Mouse (Mus musculus) CH12.LX (cell line): ENCODE measurements around the gene Spdya. TPM values are rescaled to one million over a fixed set of nuclear protein-coding genes. Genes with fewer than 3 reads are reported as not detected.
A peak's percentile ranks its signal among the peaks of the same experiment; 100 is the strongest.

Source experiments
- DNase-seq: peaks from one replicate; pipeline ENCODE4 v3.0.0-alpha.2; 2013; ENCODE audit errors: extremely low read depth
- H3K27ac ChIP-seq: 2 replicates; pipeline ENCODE4 v1.5.1; 2012; ENCODE audit warnings: low read depth, mild to moderate bottlenecking, control low read depth, moderate library complexity; ENCODE audit not compliant: insufficient read depth
- H3K27me3 ChIP-seq: replicated peaks from 2 replicates; pipeline ENCODE3; 2012; ENCODE audit warnings: inconsistent platforms
- H3K36me3 ChIP-seq, 2 experiments: replicated peaks in 1 of 2; 2 replicates each; pipeline versions ENCODE3 to v1.6.1; 2012; ENCODE audit warnings: inconsistent platforms in 1 of 2, low read length in 1 of 2, mild to moderate bottlenecking in 1 of 2, mixed read lengths in 1 of 2, moderate library complexity in 1 of 2; ENCODE audit not compliant: control insufficient read depth in 1 of 2, insufficient read depth in 1 of 2
- H3K4me1 ChIP-seq, 2 experiments: 2 replicates each; pipeline ENCODE4 v1.6.1; 2012; ENCODE audit warnings: inconsistent platforms in 1 of 2, moderate library complexity in 1 of 2; ENCODE audit not compliant: insufficient read depth in 2 of 2, control insufficient read depth in 1 of 2
- H3K4me2 ChIP-seq: 2 replicates; pipeline ENCODE4 v1.6.1; 2012; ENCODE audit warnings: low read depth, mild to moderate bottlenecking, control low read depth; ENCODE audit not compliant: poor library complexity, insufficient read depth, severe bottlenecking
- H3K4me3 ChIP-seq, 3 experiments: fragments of 150-350 bp in 1 of 3; sonication (generic) in 1 of 3; replicated peaks in 1 of 3; 2 replicates each; pipeline versions ENCODE3 to v1.5.1; 2011 to 2012; ENCODE audit warnings: low read depth in 2 of 3, low read length in 2 of 3, mild to moderate bottlenecking in 2 of 3, moderate library complexity in 2 of 3, control low read depth in 1 of 3, improper control_type of control experiment in 1 of 3, inconsistent platforms in 1 of 3, mixed read lengths in 1 of 3; ENCODE audit not compliant: poor library complexity in 1 of 3
- H3K79me2 ChIP-seq: replicated peaks from 2 replicates; pipeline ENCODE4 v1.6.1; 2012; ENCODE audit warnings: mild to moderate bottlenecking, moderate library complexity; ENCODE audit not compliant: control insufficient read depth, poor library complexity, insufficient read depth, severe bottlenecking; ENCODE audit errors: extremely low read depth
- H3K9ac ChIP-seq: 2 replicates; pipeline ENCODE4 v1.6.1; 2012; ENCODE audit warnings: low read depth, mild to moderate bottlenecking, control low read depth, moderate library complexity; ENCODE audit not compliant: insufficient read depth
- H3K9me3 ChIP-seq: replicated peaks from 2 replicates; pipeline ENCODE3; 2012; ENCODE audit warnings: low read length, inconsistent platforms, mixed read lengths
- BHLHE40 ChIP-seq: IDR thresholded peaks from 2 replicates; pipeline ENCODE4 v1.6.1; 2011; ENCODE audit warnings: mild to moderate bottlenecking, low read depth, low read length, improper control_type of control experiment
- CHD1 ChIP-seq: IDR thresholded peaks from 2 replicates; pipeline ENCODE4 v1.6.1; 2012; ENCODE audit warnings: low read depth, low read length, improper control_type of control experiment, inconsistent platforms
- CHD2 ChIP-seq: IDR thresholded peaks from 2 replicates; pipeline ENCODE4 v1.6.1; 2011; ENCODE audit warnings: low read length, improper control_type of control experiment
- CTCF ChIP-seq, 2 experiments: IDR thresholded peaks in 1 of 2; conservative IDR thresholded peaks in 1 of 2; 2 replicates each; pipeline ENCODE4 v1.5.1; 2011 to 2012; ENCODE audit warnings: low read depth in 2 of 2, low read length in 2 of 2, improper control_type of control experiment in 1 of 2, inconsistent platforms in 1 of 2, mild to moderate bottlenecking in 1 of 2, moderate library complexity in 1 of 2
- E2F4 ChIP-seq: IDR thresholded peaks from 2 replicates; pipeline ENCODE4 v1.6.1; 2011; ENCODE audit warnings: low read depth, low read length, improper control_type of control experiment; ENCODE audit not compliant: insufficient replicate concordance
- ELF1 ChIP-seq: IDR thresholded peaks from 2 replicates; pipeline ENCODE4 v1.6.1; 2014; ENCODE audit warnings: low read depth, mild to moderate bottlenecking, inconsistent platforms, low read length, improper control_type of control experiment
- EP300 ChIP-seq: IDR thresholded peaks from 2 replicates; pipeline ENCODE4 v1.6.1; 2011; ENCODE audit warnings: low read length, improper control_type of control experiment
- ETS1 ChIP-seq: conservative IDR thresholded peaks from 2 replicates; pipeline ENCODE4 v1.6.1; 2012; ENCODE audit warnings: low read depth, mild to moderate bottlenecking, inconsistent platforms, low read length, improper control_type of control experiment, moderate library complexity
- IRF4 ChIP-seq: IDR thresholded peaks from 2 replicates; pipeline ENCODE4 v1.6.1; 2014; ENCODE audit warnings: low read depth, mild to moderate bottlenecking, inconsistent platforms, low read length, improper control_type of control experiment
- JUN ChIP-seq: IDR thresholded peaks from 2 replicates; pipeline ENCODE4 v1.6.1; 2011; ENCODE audit warnings: low read depth, mild to moderate bottlenecking, low read length, improper control_type of control experiment, moderate library complexity; ENCODE audit not compliant: insufficient read depth
- JUND ChIP-seq: conservative IDR thresholded peaks from 2 replicates; pipeline ENCODE4 v1.6.1; 2011; ENCODE audit warnings: low read depth, low read length, improper control_type of control experiment
- KAT2A ChIP-seq: IDR thresholded peaks from 2 replicates; pipeline ENCODE4 v1.6.1; 2012; ENCODE audit warnings: low read length, improper control_type of control experiment, inconsistent platforms; ENCODE audit not compliant: insufficient replicate concordance
- MAFK ChIP-seq: IDR thresholded peaks from 2 replicates; pipeline ENCODE4 v1.6.1; 2011; ENCODE audit warnings: low read length, improper control_type of control experiment; ENCODE audit not compliant: insufficient replicate concordance
- MAZ ChIP-seq: IDR thresholded peaks from 2 replicates; pipeline ENCODE4 v1.6.1; 2012; ENCODE audit warnings: low read depth, mild to moderate bottlenecking, inconsistent platforms, low read length, improper control_type of control experiment, moderate library complexity
- MEF2A ChIP-seq: IDR thresholded peaks from 2 replicates; pipeline ENCODE4 v1.6.1; 2014; ENCODE audit warnings: low read depth, mild to moderate bottlenecking, inconsistent platforms, low read length, improper control_type of control experiment, borderline replicate concordance
- MXI1 ChIP-seq: IDR thresholded peaks from 2 replicates; pipeline ENCODE4 v1.6.1; 2011; ENCODE audit warnings: mild to moderate bottlenecking, low read depth, low read length, improper control_type of control experiment
- MYC ChIP-seq: IDR thresholded peaks from 2 replicates; pipeline ENCODE4 v1.6.1; 2011; ENCODE audit warnings: low read depth, mild to moderate bottlenecking, improper control_type of control experiment, low read length
- PAX5 ChIP-seq: IDR thresholded peaks from 2 replicates; pipeline ENCODE4 v1.6.1; 2012; ENCODE audit warnings: low read length, inconsistent platforms, mixed read lengths
- POLR2A ChIP-seq: IDR thresholded peaks from 2 replicates; pipeline ENCODE4 v1.6.1; 2011; ENCODE audit warnings: low read depth, mild to moderate bottlenecking, improper control_type of control experiment, low read length
- POLR2AphosphoS2 ChIP-seq: IDR thresholded peaks from 2 replicates; pipeline ENCODE4 v1.6.1; 2011; ENCODE audit warnings: low read depth, low read length, improper control_type of control experiment
- RAD21 ChIP-seq: IDR thresholded peaks from 2 replicates; pipeline ENCODE4 v1.6.1; 2011; ENCODE audit warnings: low read depth, mild to moderate bottlenecking, low read length, improper control_type of control experiment, moderate library complexity
- RCOR1 ChIP-seq: conservative IDR thresholded peaks from 2 replicates; pipeline ENCODE4 v1.6.1; 2012; ENCODE audit warnings: low read depth, mild to moderate bottlenecking, inconsistent platforms, low read length, improper control_type of control experiment
- SMC3 ChIP-seq: IDR thresholded peaks from 2 replicates; pipeline ENCODE4 v1.6.1; 2011; ENCODE audit warnings: low read depth, low read length, improper control_type of control experiment
- TCF12 ChIP-seq: IDR thresholded peaks from 2 replicates; pipeline ENCODE4 v1.6.1; 2014; ENCODE audit warnings: low read depth, mild to moderate bottlenecking, inconsistent platforms, low read length, improper control_type of control experiment
- UBTF ChIP-seq: IDR thresholded peaks from 2 replicates; pipeline ENCODE4 v1.6.1; 2012; ENCODE audit warnings: low read depth, mild to moderate bottlenecking, inconsistent platforms, low read length, improper control_type of control experiment, moderate library complexity
- USF1 ChIP-seq: IDR thresholded peaks from 2 replicates; pipeline ENCODE4 v1.6.1; 2014; ENCODE audit warnings: low read depth, mild to moderate bottlenecking, inconsistent platforms, low read length, improper control_type of control experiment
- USF2 ChIP-seq: conservative IDR thresholded peaks from 2 replicates; pipeline ENCODE4 v1.6.1; 2011; ENCODE audit warnings: low read depth, low read length, improper control_type of control experiment
- ZMIZ1 ChIP-seq: IDR thresholded peaks from 2 replicates; pipeline ENCODE4 v1.6.1; 2012; ENCODE audit warnings: low read depth, mild to moderate bottlenecking, inconsistent platforms, low read length, improper control_type of control experiment
- ZNF384 ChIP-seq: IDR thresholded peaks from 2 replicates; pipeline ENCODE4 v1.6.1; 2012; ENCODE audit warnings: low read depth, low read length, improper control_type of control experiment, inconsistent platforms
- dilution Hi-C: fragments of 300-500 bp; cut with MboI; formaldehyde crosslinking; loops from 2 replicates; pipeline ENCODE4 v1.14.3; 2020; ENCODE audit warnings: low sequenced_read_pairs; ENCODE audit not compliant: extremely low pct_unique_long_range_greater_than_20kb, extremely low pct_ligation_motif_present
- in situ Hi-C: fragments of 300-500 bp; cut with MboI; formaldehyde crosslinking; loops from 3 replicates; pipeline ENCODE4 v1.14.3; 2019; ENCODE audit warnings: low sequenced_read_pairs, low pct_ligation_motif_present, low pct_unique_long_range_greater_than_20kb, mixed read lengths
- polyA plus RNA-seq: library from polyadenylated mRNA; unstranded; fragments of >175 nt; gene quantifications from 2 replicates; pipeline ENCODE4 v1.2.1, GENCODE M21; 2012; ENCODE audit warnings: low read depth; ENCODE audit not compliant: insufficient read length
- total RNA-seq, 2 experiments: library from RNA; depleted of rRNA; stranded (reverse); fragments of 300-350 nt in 1 of 2; fragments of >200 nt in 1 of 2; gene quantifications; 2 replicates each; pipeline ENCODE4 v1.2.3; 2012 to 2014

Gene Spdya
- total and polyA plus RNA-seq, 3 experiments: 0.04 to 0.80 TPM; not detected in 1

GRCm38 (mm10) chr17:71597881-71598658 lies 46.2 kb downstream of the Spdya start:
- no peak for DNase-seq
- peaks cover 41% of the 10 kb centered on the region for H3K79me2 ChIP-seq
- in situ Hi-C loops (no loop called here), dilution Hi-C loops (no loop called here)
- H3K4me2 ChIP-seq: peak overlapping the region; percentile 84; the same call in 1 of the 2 replicates
- no peaks in the 10 kb centered on the region for H3K27me3 ChIP-seq
- H3K9me3 ChIP-seq: no peaks in the 10 kb centered on the region
- peaks cover 4 to 31% of the 10 kb centered on the region in 2 experiments; a peak in 3 of 4 replicates for H3K4me1 ChIP-seq
- TF ChIP-seq UBTF (peak; percentile 12; the same call in 1 of the 2 replicates), MAZ (no peak)
- H3K36me3 ChIP-seq: peaks cover 0 to 11% of the 10 kb centered on the region in 2 experiments
- peak overlapping the region; percentile 85 to 99 (median 94) for H3K4me3 ChIP-seq
- H3K27ac ChIP-seq: peak overlapping the region; percentile 47
- H3K9ac ChIP-seq: peak overlapping the region; percentile 78

- Histone ChIP-seq H3K9ac (peak overlapping the region; percentile 78), H3K4me1 (peaks cover 4 to 30% of the 10 kb centered on the region in 2 experiments; a peak in 3 of 4 replicates), H3K79me2 (peaks cover 36% of the 10 kb centered on the region), H3K4me2 (peak overlapping the region; percentile 51), H3K36me3 (peaks cover 0 to 9% of the 10 kb centered on the region in 2 experiments), H3K27me3 (no peaks in the 10 kb centered on the region), H3K4me3 (peak overlapping the region; percentile 85 to 99 (median 94)), H3K27ac (peak overlapping the region; percentile 47), H3K9me3 (no peaks in the 10 kb centered on the region)
- in situ Hi-C loops: no loop called here
- dilution Hi-C loops: no loop called here
- DNase-seq: peak; percentile 95
- TF ChIP-seq CTCF (conservative IDR thresholded peaks at IDR 0.05 in 1 of 2, IDR thresholded peaks at IDR 0.05 in 1 of 2; ENCODE audit: low read depth in 2 of 2, low read length in 2 of 2): no peak
- peak; percentile 42 for TF ChIP-seq BHLHE40
- TF ChIP-seq CHD2: no peak
- peak; percentile 83 for TF ChIP-seq ZNF384
- peak; percentile 62; the same call in 1 of the 2 replicates for TF ChIP-seq KAT2A
- no peak for TF ChIP-seq JUND
- TF ChIP-seq MXI1: peak; percentile 97
- peak; percentile 55 for TF ChIP-seq MEF2A
- TF ChIP-seq MAZ: no peak
- TF ChIP-seq ETS1: peak; percentile 59
- TF ChIP-seq MYC: peak; percentile 92
- peak; percentile 96 for TF ChIP-seq ELF1
- TF ChIP-seq SMC3: no peak
- peak; percentile 93 for TF ChIP-seq MAFK
- peak; percentile 61 for TF ChIP-seq IRF4
- TF ChIP-seq UBTF: no peak
- TF ChIP-seq RAD21: no peak
- TF ChIP-seq ZMIZ1: no peak; the same call in 1 of the 2 replicates
- TF ChIP-seq TCF12: peak; percentile 77
- peak; percentile 89 for TF ChIP-seq POLR2A
- no peak for TF ChIP-seq JUN
- TF ChIP-seq POLR2AphosphoS2: no peak
- TF ChIP-seq PAX5: no peak
- TF ChIP-seq CHD1: no peak
- no peak for TF ChIP-seq EP300
- TF ChIP-seq RCOR1: no peak
- TF ChIP-seq USF2: no peak
- TF ChIP-seq USF1: peak; percentile 17; the same call in 1 of the 2 replicates
- TF ChIP-seq E2F4: no peak
These were observed 47.0 kb downstream of the Spdya start for GRCm38 (mm10) chr17:71598659-71599554.
